Mouse (Mus musculus) kidney, postnatal 0 days (tissue): Measurements from ENCODE around the gene Actrt3. TPM values are rescaled to one million over a fixed set of nuclear protein-coding genes. Genes with fewer than 3 reads are reported as not detected.
"Not testable (repeated sequence)": the region's sequence is repeated elsewhere in the genome, so short reads cannot be mapped to it uniquely, and the experiment has no call there.

Experiments used
- ATAC-seq: fragments of 200-750 bp; cut with Nextera tagmentation; replicated peaks from 2 replicates; pipeline ENCODE4 v1.8.0; 2017; ENCODE audit warnings: low read depth, moderate number of reproducible peaks, moderate TSS enrichment, moderate library complexity; ENCODE audit not compliant: low FRiP score
- DNase-seq: peaks from one replicate; pipeline ENCODE4 v3.0.0-alpha.2; 2016; ENCODE audit warnings: low spot score
- H3K27ac ChIP-seq: fragments of 300-500 bp; sonication (generic); 2 replicates; pipeline ENCODE4 v1.5.1; 2014; ENCODE audit warnings: mild to moderate bottlenecking
- H3K27me3 ChIP-seq: fragments of 300-500 bp; sonication (generic); 2 replicates; pipeline ENCODE4 v1.6.1; 2014; ENCODE audit warnings: low read length, mixed read lengths; ENCODE audit not compliant: insufficient read depth
- H3K36me3 ChIP-seq: fragments of 300-500 bp; sonication (generic); 2 replicates; pipeline ENCODE4 v1.6.1; 2014; ENCODE audit warnings: low read length, mixed read lengths; ENCODE audit not compliant: insufficient read depth
- H3K4me1 ChIP-seq: fragments of 300-500 bp; sonication (generic); replicated peaks from 2 replicates; pipeline ENCODE4 v1.6.1; 2014; ENCODE audit warnings: antibody characterized with exemption, low read length, mixed read lengths; ENCODE audit not compliant: insufficient read depth
- H3K4me2 ChIP-seq: fragments of 300-500 bp; sonication (generic); 2 replicates; pipeline ENCODE4 v1.6.1; 2014; ENCODE audit warnings: mild to moderate bottlenecking, low read length, moderate library complexity, mixed read lengths
- H3K4me3 ChIP-seq: fragments of 300-500 bp; sonication (generic); replicated peaks from 2 replicates; pipeline ENCODE4 v1.5.1; 2014; ENCODE audit warnings: low read depth, low read length
- H3K9ac ChIP-seq: fragments of 300-500 bp; sonication (generic); 2 replicates; pipeline ENCODE4 v1.6.1; 2014; ENCODE audit warnings: low read depth, low read length
- H3K9me3 ChIP-seq: fragments of 300-500 bp; sonication (generic); replicated peaks from 2 replicates; pipeline ENCODE4 v1.6.1; 2016; ENCODE audit warnings: low read length, inconsistent platforms, mixed read lengths
- CTCF ChIP-seq: IDR thresholded peaks from 2 replicates; pipeline ENCODE4 v1.5.1; 2016; ENCODE audit warnings: antibody characterized with exemption, low read depth, mild to moderate bottlenecking, moderate library complexity
- WGBS: fragments of 180-500 bp; shearing (Covaris S2); extraction: QIAGEN DNeasy Blood & Tissue Kit; methylation state at CpG from one replicate; pipeline ENCODE4 v1.1.7; 2014; 5-methylcytosine and 5-hydroxymethylcytosine counted together
- polyA plus RNA-seq: library from polyadenylated mRNA; unstranded; fragments of >200 nt; fragmentation: Nextera tagmentation; extraction: Ambion mirVana; gene quantifications from 2 replicates; pipeline ENCODE4 v1.2.1, GENCODE M21; 2015

Gene Actrt3
- polyA plus RNA-seq, 1 experiment from 2014 or later = not detected

GRCm38 (mm10) chr3:30592418-30592853 lies 7.3 kb downstream of the Actrt3 start:
- Histone ChIP-seq H3K9me3 (no peaks in the 10 kb centered on the region), H3K4me1 (no peaks in the 10 kb centered on the region), H3K27ac (no peak overlapping the region), H3K9ac (no peak overlapping the region), H3K4me3 (no peak overlapping the region), H3K36me3 (no peaks in the 10 kb centered on the region), H3K4me2 (no peak overlapping the region), H3K27me3 (no peaks in the 10 kb centered on the region)
- ATAC-seq (peak; percentile 78), DNase-seq (peak; percentile 95)
- TF ChIP-seq CTCF = peak; percentile 86
- 3% methylated on average over 2 of the region's 2 CpGs for WGBS

- H3K36me3 ChIP-seq = no peaks in the 10 kb centered on the region
- H3K9ac ChIP-seq = no peak overlapping the region
- no peak for TF ChIP-seq CTCF
- DNase-seq = no peak
- no peak overlapping the region for H3K4me2 ChIP-seq
- H3K27me3 ChIP-seq = no peaks in the 10 kb centered on the region
- H3K4me3 ChIP-seq = no peak overlapping the region
- no peaks in the 10 kb centered on the region for H3K9me3 ChIP-seq
- no peaks in the 10 kb centered on the region for H3K4me1 ChIP-seq
- WGBS = 81% methylated on average over 6 of the region's 6 CpGs
- no peak for ATAC-seq
- no peak overlapping the region for H3K27ac ChIP-seq
Measured at GRCm38 (mm10) chr3:30588865-30589264, 10.9 kb downstream of the Actrt3 start.

GRCm38 (mm10) chr3:30573549-30573948 lies 26.2 kb downstream of the Actrt3 start:
- no peaks in the 10 kb centered on the region for H3K9me3 ChIP-seq
- H3K36me3 ChIP-seq = no peaks in the 10 kb centered on the region
- no peak for TF ChIP-seq CTCF
- H3K4me1 ChIP-seq = no peaks in the 10 kb centered on the region
- 24% methylated on average over 2 of the region's 2 CpGs for WGBS
- H3K4me3 ChIP-seq = no peak overlapping the region
- H3K27me3 ChIP-seq = no peaks in the 10 kb centered on the region
- no peak overlapping the region for H3K9ac ChIP-seq
- H3K27ac ChIP-seq = no peak overlapping the region
- DNase-seq (no peak), ATAC-seq (no peak)
- H3K4me2 ChIP-seq = no peak overlapping the region

- not testable (repeated sequence) for H3K4me3 ChIP-seq, H3K36me3 ChIP-seq, DNase-seq, H3K4me1 ChIP-seq, ATAC-seq, H3K9me3 ChIP-seq, H3K27ac ChIP-seq, H3K27me3 ChIP-seq, H3K9ac ChIP-seq, H3K4me2 ChIP-seq
- WGBS = no CpG with 5 or more reads among the region's 2 CpGs
Measured at GRCm38 (mm10) chr3:30566333-30566732, 33.4 kb downstream of the Actrt3 start.

GRCm38 (mm10) chr3:30560677-30561314 lies 38.9 kb downstream of the Actrt3 start:
- 52% methylated on average over 6 of the region's 6 CpGs for WGBS
- TF ChIP-seq CTCF = peak; percentile 72
- Histone ChIP-seq H3K4me3 (no peak overlapping the region), H3K9ac (no peak overlapping the region), H3K27ac (no peak overlapping the region), H3K9me3 (no peaks in the 10 kb centered on the region), H3K36me3 (no peaks in the 10 kb centered on the region), H3K27me3 (no peaks in the 10 kb centered on the region), H3K4me2 (no peak overlapping the region), H3K4me1 (no peaks in the 10 kb centered on the region)
- DNase-seq = peak; percentile 58
- ATAC-seq = no peak

GRCm38 (mm10) chr3:30553741-30554140 lies 46.0 kb downstream of the Actrt3 start:
- H3K4me3 ChIP-seq = no peak overlapping the region
- no peaks in the 10 kb centered on the region for H3K27me3 ChIP-seq
- TF ChIP-seq CTCF = no peak; the same call in 1 of the 2 replicates
- H3K9ac ChIP-seq = no peak overlapping the region
- ATAC-seq (peak; percentile 54; the same call in 1 of the 2 replicates), DNase-seq (no peak)
- H3K36me3 ChIP-seq = no peaks in the 10 kb centered on the region
- no peaks in the 10 kb centered on the region for H3K9me3 ChIP-seq
- H3K4me2 ChIP-seq = no peak overlapping the region
- no peaks in the 10 kb centered on the region for H3K4me1 ChIP-seq
- WGBS = 52% methylated on average over 6 of the region's 6 CpGs
- no peak overlapping the region for H3K27ac ChIP-seq

GRCm38 (mm10) chr3:30550218-30550617 lies 49.5 kb downstream of the Actrt3 start:
- Histone ChIP-seq H3K9me3 (no peaks in the 10 kb centered on the region), H3K4me3 (no peak overlapping the region), H3K27me3 (no peaks in the 10 kb centered on the region), H3K4me1 (0 out of 2 replicates have a peak, but pooled peaks cover 6% of the 10 kb centered on the region), H3K27ac (no peak overlapping the region), H3K4me2 (no peak overlapping the region), H3K9ac (no peak overlapping the region), H3K36me3 (no peaks in the 10 kb centered on the region)
- WGBS = 67% methylated on average over 2 of the region's 2 CpGs
- DNase-seq (peak; percentile 8), ATAC-seq (no peak)
- TF ChIP-seq CTCF = peak; percentile 45
